Mouse (Mus musculus): ENCODE data around the gene Fbxw4.

GRCm38 (mm10) chr19:45530200-45530995 lies 129.7 kb downstream of the Fbxw4 start:
- TF ChIP-seq CTCF (IDR thresholded peaks at IDR 0.05) = no peak
- TF ChIP-seq EP300 (IDR thresholded peaks at IDR 0.05; ENCODE audit: insufficient read depth, low read depth, low read length) = no peak

Measured in heart, adult 2 months (tissue).